Mouse (Mus musculus): ENCODE measurements around the gene Wrap53. TPM values are rescaled to one million over a fixed set of nuclear protein-coding genes. Genes with fewer than 3 reads are reported as not detected.

Gene Wrap53
- polyA plus RNA-seq, 1 experiment = 11.0 TPM

GRCm38 (mm10) chr11:69582230-69582805 lies 2.3 kb upstream of the Wrap53 start:
- TF ChIP-seq GATA1 (IDR thresholded peaks at IDR 0.05; ENCODE audit: low read length) = no peak

- no peak for TF ChIP-seq GATA1 (IDR thresholded peaks at IDR 0.05; ENCODE audit: low read length)
Observed at GRCm38 (mm10) chr11:69581814-69582213, 1.8 kb upstream of the Wrap53 start.

GRCm38 (mm10) chr11:69581147-69581688 lies 1.2 kb upstream of the Wrap53 start:
- no peak for TF ChIP-seq GATA1 (IDR thresholded peaks at IDR 0.05; ENCODE audit: low read length)

- no peak for TF ChIP-seq GATA1 (IDR thresholded peaks at IDR 0.05; ENCODE audit: low read length)
Observed at GRCm38 (mm10) chr11:69580572-69581146, 604 bp upstream of the Wrap53 start.

DNA sequence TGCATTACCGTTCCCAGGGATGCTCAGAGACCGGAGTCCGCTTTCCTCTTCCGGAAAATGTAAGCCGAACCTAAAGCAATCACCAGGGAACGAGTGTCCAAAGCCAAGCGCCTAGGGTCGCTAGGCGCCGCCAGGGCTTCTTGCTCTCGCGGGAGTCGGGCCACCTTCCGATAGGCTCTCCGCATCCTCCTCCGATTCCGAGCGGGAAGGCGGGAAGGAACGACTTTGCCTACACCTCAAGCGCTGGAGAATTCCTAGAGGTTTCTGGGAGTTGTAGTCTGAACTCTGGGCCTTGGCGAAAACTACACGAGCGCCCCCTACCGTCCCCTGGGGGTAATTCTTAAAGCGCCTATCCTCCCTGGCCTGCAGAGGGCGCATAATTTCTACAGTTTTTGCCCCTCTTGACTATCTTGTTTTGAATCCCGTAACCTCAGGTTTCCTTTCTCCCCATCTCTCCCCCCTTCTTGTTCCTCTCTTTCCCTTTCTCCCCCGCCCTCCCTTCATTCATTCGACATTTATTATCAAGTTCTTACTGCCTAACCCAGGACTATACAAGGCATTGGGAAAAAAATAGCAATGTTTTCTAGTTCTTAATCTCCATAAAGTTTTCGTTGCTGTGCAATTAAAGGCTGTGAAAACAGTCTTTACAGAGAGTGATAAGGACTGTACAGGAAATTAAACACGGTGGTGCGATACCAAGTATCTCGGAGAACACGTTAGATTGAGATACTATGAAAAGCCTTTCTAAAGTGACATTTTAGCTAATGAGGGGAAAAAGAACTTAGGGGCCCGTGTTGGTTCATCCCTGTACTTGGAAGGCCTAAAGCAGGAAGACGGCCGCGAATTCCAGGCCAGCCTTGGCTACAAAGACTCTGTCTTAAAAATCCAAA lies 682 bp downstream of the Wrap53 start:
- no peak for TF ChIP-seq GATA1 (IDR thresholded peaks at IDR 0.05; ENCODE audit: low read length)

DNA sequence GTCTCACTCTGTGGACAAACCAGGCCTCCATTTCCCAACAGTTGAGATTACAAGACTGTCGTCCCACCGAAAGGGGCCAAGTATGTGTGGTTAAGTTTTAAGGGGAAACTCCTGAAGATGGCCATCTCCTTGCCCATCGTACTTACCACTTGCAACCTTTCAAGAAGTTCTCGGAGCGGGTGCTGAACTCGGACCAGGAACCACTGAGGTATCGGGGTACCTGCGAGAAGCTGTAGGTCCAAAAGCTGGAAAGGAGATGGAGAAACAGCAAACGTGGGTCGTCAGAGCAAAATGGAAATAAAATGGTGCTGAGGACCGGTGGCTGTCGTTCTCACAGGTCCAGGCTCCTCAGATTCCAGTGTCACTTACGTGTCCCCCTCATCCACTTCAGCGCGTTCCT lies 1.8 kb downstream of the Wrap53 start:
- no peak for TF ChIP-seq GATA1 (IDR thresholded peaks at IDR 0.05; ENCODE audit: low read length)

GRCm38 (mm10) chr11:69576307-69576706 lies 3.7 kb downstream of the Wrap53 start:
- no peak for TF ChIP-seq GATA1 (IDR thresholded peaks at IDR 0.05; ENCODE audit: low read length)

DNA sequence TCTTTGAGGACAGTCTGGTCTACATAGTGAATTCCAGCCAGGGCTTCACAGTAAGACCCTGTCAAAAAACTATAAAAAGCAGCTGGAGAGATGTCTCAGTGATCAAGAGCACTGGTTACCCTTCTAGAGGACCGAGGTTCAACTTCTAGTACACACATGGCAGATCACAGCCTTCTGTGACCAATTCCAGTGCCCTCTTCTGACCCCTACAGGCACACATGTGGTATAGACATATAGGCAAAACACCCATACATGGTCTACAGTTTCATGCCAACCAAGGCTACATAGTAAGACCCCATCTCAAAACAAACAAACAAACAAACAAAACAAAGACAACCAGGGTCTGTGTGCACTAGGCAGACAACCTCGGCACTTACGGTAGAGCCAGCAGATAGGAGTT lies 4.8 kb downstream of the Wrap53 start:
- no peak for TF ChIP-seq GATA1 (IDR thresholded peaks at IDR 0.05; ENCODE audit: low read length)

DNA sequence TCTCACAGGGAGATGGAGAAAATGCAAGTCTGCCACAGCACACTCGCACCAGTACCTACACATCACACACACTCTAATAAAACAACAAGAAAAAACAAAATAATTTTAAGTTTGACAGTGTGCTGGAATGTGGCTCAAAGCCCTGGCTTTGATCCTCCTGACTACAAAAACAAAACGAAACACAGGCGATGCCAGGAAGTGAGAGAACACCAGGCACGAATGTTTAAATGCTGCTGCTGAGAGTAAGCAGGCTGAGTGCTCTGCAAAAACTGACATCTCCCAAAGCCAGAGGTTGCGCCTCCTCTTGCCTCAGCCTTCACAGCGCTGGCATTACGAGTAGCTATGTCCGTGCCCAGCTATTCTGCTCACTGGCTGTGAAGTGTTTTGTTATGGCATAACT lies 14.9 kb downstream of the Wrap53 start:
- TF ChIP-seq GATA1 (IDR thresholded peaks at IDR 0.05; ENCODE audit: low read length) = no peak

DNA sequence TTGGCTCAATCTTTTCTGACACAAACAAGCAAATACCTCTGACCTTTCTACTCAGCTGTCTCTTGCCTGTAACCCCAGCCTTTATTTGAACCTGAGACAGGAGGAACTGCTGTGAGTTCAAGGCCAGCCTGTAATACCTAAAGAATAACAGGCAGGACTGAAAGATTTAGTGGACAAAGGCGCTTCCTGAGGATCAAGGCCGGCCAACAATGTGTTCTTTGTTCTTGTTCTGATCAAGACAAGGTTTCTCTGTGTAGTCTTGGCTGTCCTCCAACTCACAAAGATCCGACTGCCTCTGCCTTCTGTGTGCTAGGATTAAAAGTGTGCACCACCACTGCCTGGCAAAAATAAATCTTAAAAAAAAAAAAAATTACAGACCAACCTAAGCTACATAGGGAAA lies 15.7 kb downstream of the Wrap53 start:
- no peak for TF ChIP-seq GATA1 (IDR thresholded peaks at IDR 0.05; ENCODE audit: low read length)

- no peak for TF ChIP-seq GATA1 (IDR thresholded peaks at IDR 0.05; ENCODE audit: low read length)
Observed at GRCm38 (mm10) chr11:69563373-69563772, 16.7 kb downstream of the Wrap53 start.

DNA sequence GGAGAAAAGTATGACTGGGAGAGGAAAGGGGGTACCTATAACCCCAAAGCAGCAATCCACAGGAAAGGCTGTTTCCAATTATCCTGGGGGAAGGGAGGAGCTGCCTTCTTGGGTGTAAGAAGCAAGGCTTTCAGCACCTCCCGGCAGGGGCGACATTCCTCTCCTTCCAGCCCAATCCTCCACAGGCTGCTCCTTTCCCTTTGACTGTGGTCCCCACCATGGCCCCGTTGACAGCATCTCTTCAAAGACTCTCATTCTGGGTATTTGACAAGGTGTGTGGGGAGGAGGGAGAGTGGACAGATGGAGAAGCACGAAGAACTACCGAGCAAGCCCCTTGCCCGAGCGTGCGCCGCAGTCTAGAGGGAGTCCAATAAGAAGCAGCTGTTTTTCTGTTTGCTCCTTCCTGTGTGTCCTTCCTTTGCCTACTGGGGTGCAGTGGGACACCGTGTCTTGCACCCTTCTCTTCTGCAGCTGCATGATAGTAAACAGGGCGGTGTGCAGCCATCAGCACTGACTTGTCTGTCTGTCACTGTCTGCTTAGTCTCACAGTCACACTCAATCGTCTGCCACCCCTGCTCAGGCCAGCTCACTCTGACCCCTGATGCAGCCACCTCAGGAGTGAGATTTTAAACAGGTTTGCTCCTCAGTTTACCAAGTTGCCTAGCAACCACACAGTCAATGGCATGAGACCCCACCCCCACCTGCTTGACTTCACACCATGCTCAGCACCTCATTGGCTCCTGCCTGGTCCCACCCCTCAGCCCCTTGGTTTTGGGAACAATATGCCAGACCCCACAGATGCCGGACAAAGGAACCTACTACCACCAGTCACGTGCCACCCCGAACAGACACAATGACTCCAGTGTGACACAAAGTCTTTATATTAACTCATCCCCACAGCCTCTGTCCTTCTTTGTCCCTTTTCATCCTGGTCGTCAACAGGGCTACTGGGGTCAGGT lies 18.9 kb downstream of the Wrap53 start:
- no peak for TF ChIP-seq GATA1 (IDR thresholded peaks at IDR 0.05; ENCODE audit: low read length)

DNA sequence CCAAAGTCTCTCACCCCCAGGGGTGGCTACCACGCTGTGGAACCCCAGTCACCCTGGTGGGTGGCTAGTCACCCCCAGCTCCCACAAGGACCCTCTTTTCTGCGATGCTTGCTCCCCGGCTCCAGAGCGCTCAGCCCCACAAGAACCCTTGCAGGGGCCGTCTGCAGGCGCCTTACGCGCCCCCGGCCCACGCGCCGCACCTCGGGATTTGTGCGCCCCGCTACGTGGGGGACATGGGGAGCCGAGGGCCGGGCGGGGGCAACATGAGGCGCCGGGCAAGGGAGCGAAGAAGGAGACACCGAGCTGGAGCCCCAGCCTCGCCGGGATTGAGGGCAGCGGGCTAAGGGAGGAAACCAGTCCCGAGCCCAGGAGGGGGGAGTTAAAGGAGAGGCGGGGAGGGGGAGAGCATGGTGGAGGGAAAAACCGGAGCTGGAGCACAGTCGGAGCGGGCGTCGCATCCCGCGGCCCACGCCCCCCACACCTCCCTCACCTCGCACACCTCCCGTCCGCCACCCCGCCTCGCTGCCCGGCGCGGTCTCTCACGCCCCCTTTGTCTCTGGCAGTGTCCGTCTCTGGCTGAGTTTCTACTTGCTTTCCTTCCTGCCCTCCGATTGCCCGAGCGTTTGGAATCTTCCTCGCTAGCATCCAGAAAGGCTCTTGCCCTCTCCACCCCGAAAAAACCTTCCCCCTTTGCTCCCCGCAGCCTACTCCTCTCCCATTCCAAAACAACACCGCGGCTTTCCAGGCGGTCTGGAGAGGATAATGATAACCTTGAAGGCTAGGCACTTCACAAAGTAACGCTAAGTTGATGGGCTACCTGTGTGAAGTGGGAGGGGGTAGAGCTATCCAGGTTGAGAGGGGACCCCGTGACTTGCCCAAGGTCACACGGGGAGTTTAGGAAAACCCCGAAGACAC lies 19.9 kb downstream of the Wrap53 start, which contains the start of gene Efnb3:
TSS of gene Efnb3 (minus strand) at position 355 of the 915 bp plus-strand sequence.
- TF ChIP-seq GATA1 (IDR thresholded peaks at IDR 0.05; ENCODE audit: low read length) = no peak

DNA sequence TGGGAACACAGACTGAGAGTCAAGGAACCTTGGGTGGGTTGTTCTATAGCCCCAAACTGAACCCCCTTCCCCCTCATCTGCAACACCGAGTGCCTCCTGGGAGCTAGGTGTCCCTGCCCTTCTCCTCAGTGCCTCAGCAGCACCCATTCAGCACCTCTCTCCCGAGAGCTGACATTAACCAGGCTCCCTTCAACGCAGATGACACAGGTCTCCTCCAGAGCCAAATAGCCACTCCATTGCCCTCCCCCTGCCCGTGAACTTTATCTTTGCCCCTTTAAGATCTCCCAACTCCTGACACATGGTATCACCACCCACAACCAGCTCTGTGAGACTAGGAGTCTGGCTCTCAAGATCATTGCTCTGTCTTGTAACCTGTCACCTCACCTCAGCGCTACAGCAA lies 20.9 kb downstream of the Wrap53 start:
- no peak for TF ChIP-seq GATA1 (IDR thresholded peaks at IDR 0.05; ENCODE audit: low read length)

Data from G1E-ER4 (cell line).